Mouse (Mus musculus): Measurements from ENCODE around the gene Zscan22. TPM values are rescaled to one million over a fixed set of nuclear protein-coding genes. Genes with fewer than 3 reads are reported as not detected.

Zscan22 gene
- polyA plus RNA-seq, 1 experiment from 2014 or later, result 4.4 TPM

- Histone ChIP-seq H3K4me2 (replicated peaks; ENCODE audit: low read depth) (no peak overlapping the region), H3K36me3 (ENCODE audit: control insufficient read depth, insufficient read depth) (no peaks in the 10 kb centered on the region), H3K4me1 (replicated peaks; ENCODE audit: control insufficient read depth, insufficient read depth, low read length) (no peaks in the 10 kb centered on the region), H3K9me3 (ENCODE audit: control insufficient read depth) (no peaks in the 10 kb centered on the region), H3K9ac (ENCODE audit: low read depth, low read length) (no peak overlapping the region), H3K27me3 (replicated peaks; ENCODE audit: control insufficient read depth, insufficient read depth, low read length) (no peaks in the 10 kb centered on the region), H3K27ac (ENCODE audit: low read depth, low read length) (no peak overlapping the region), H3K4me3 (ENCODE audit: low read depth, low read length) (no peak overlapping the region)
- no peak for TF ChIP-seq CTCF (IDR thresholded peaks at IDR 0.05; ENCODE audit: low read depth)
- 87% methylated on average over 4 of the region's 4 CpGs for WGBS
- ATAC-seq, result no peak
Measured at GRCm38 (mm10) chr7:12940599-12940998, 43.0 kb downstream of the Zscan22 start.

GRCm38 (mm10) chr7:12943488-12943887 is 45.9 kb downstream of the Zscan22 start:
- Histone ChIP-seq H3K27ac (ENCODE audit: low read depth, low read length) (no peak overlapping the region), H3K4me3 (ENCODE audit: low read depth, low read length) (no peak overlapping the region), H3K27me3 (replicated peaks; ENCODE audit: control insufficient read depth, insufficient read depth, low read length) (no peaks in the 10 kb centered on the region), H3K4me2 (replicated peaks; ENCODE audit: low read depth) (no peak overlapping the region), H3K4me1 (replicated peaks; ENCODE audit: control insufficient read depth, insufficient read depth, low read length) (no peaks in the 10 kb centered on the region), H3K36me3 (ENCODE audit: control insufficient read depth, insufficient read depth) (no peaks in the 10 kb centered on the region), H3K9ac (ENCODE audit: low read depth, low read length) (no peak overlapping the region), H3K9me3 (ENCODE audit: control insufficient read depth) (no peaks in the 10 kb centered on the region)
- peak; percentile 59 for TF ChIP-seq CTCF (IDR thresholded peaks at IDR 0.05; ENCODE audit: low read depth)
- ATAC-seq, result no peak

- peak; percentile 97 for ATAC-seq
Measured at GRCm38 (mm10) chr7:12949032-12949871, 51.6 kb downstream of the Zscan22 start.

GRCm38 (mm10) chr7:12949872-12950229 is 52.2 kb downstream of the Zscan22 start:
- no peak for TF ChIP-seq CTCF (IDR thresholded peaks at IDR 0.05; ENCODE audit: low read depth)
- H3K4me1 ChIP-seq (replicated peaks; ENCODE audit: control insufficient read depth, insufficient read depth, low read length), result no peaks in the 10 kb centered on the region
- WGBS, result under 1% methylated on average over 16 of the region's 16 CpGs

More at GRCm38 (mm10) chr7:12949032-12949871, 51.6 kb downstream of the Zscan22 start:
- Histone ChIP-seq H3K36me3 (ENCODE audit: control insufficient read depth, insufficient read depth) (no peaks in the 10 kb centered on the region), H3K27ac (ENCODE audit: low read depth, low read length) (peak overlapping the region; percentile 80), H3K4me3 (ENCODE audit: low read depth, low read length) (peak overlapping the region; percentile 35), H3K9ac (ENCODE audit: low read depth, low read length) (peak overlapping the region; percentile 41), H3K27me3 (replicated peaks; ENCODE audit: control insufficient read depth, insufficient read depth, low read length) (no peaks in the 10 kb centered on the region), H3K4me1 (replicated peaks; ENCODE audit: control insufficient read depth, insufficient read depth, low read length) (no peaks in the 10 kb centered on the region), H3K9me3 (ENCODE audit: control insufficient read depth) (no peaks in the 10 kb centered on the region), H3K4me2 (replicated peaks; ENCODE audit: low read depth) (peak overlapping the region; percentile 67)
- TF ChIP-seq CTCF (IDR thresholded peaks at IDR 0.05; ENCODE audit: low read depth), result peak; percentile 21; the same call in 1 of the 2 replicates
- WGBS, result 8% methylated on average over 35 of the region's 35 CpGs

GRCm38 (mm10) chr7:12954896-12955295 is 57.3 kb downstream of the Zscan22 start:
- H3K27ac ChIP-seq (ENCODE audit: low read depth, low read length), result no peak overlapping the region
- H3K27me3 ChIP-seq (replicated peaks; ENCODE audit: control insufficient read depth, insufficient read depth, low read length), result no peaks in the 10 kb centered on the region
- H3K36me3 ChIP-seq (ENCODE audit: control insufficient read depth, insufficient read depth), result no peaks in the 10 kb centered on the region
- WGBS, result 42% methylated on average over 3 of the region's 3 CpGs
- no peak overlapping the region for H3K9ac ChIP-seq (ENCODE audit: low read depth, low read length)
- H3K4me2 ChIP-seq (replicated peaks; ENCODE audit: low read depth), result no peak overlapping the region
- no peak overlapping the region for H3K4me3 ChIP-seq (ENCODE audit: low read depth, low read length)
- no peaks in the 10 kb centered on the region; the same call in 1 of the 2 replicates for H3K4me1 ChIP-seq (replicated peaks; ENCODE audit: control insufficient read depth, insufficient read depth, low read length)
- no peak for ATAC-seq
- H3K9me3 ChIP-seq (ENCODE audit: control insufficient read depth), result no peaks in the 10 kb centered on the region
- peak; percentile 58 for TF ChIP-seq CTCF (IDR thresholded peaks at IDR 0.05; ENCODE audit: low read depth)

More at GRCm38 (mm10) chr7:12949872-12950229, 52.2 kb downstream of the Zscan22 start:
- Histone ChIP-seq H3K9me3 (ENCODE audit: control insufficient read depth) (no peaks in the 10 kb centered on the region), H3K27me3 (replicated peaks; ENCODE audit: control insufficient read depth, insufficient read depth, low read length) (no peaks in the 10 kb centered on the region), H3K4me2 (replicated peaks; ENCODE audit: low read depth) (peak overlapping the region; percentile 67), H3K36me3 (ENCODE audit: control insufficient read depth, insufficient read depth) (no peaks in the 10 kb centered on the region), H3K4me3 (ENCODE audit: low read depth, low read length) (peak overlapping the region; percentile 35), H3K27ac (ENCODE audit: low read depth, low read length) (peak overlapping the region; percentile 80), H3K9ac (ENCODE audit: low read depth, low read length) (peak overlapping the region; percentile 41; the same call in 1 of the 2 replicates)
- ATAC-seq, result peak; percentile 74

- H3K27ac ChIP-seq (ENCODE audit: low read depth, low read length), result no peak overlapping the region
- no peak overlapping the region for H3K4me3 ChIP-seq (ENCODE audit: low read depth, low read length)
- no peaks in the 10 kb centered on the region; the same call in 1 of the 2 replicates for H3K4me1 ChIP-seq (replicated peaks; ENCODE audit: control insufficient read depth, insufficient read depth, low read length)
- H3K36me3 ChIP-seq (ENCODE audit: control insufficient read depth, insufficient read depth), result no peaks in the 10 kb centered on the region
- no peaks in the 10 kb centered on the region for H3K9me3 ChIP-seq (ENCODE audit: control insufficient read depth)
- no peak overlapping the region for H3K4me2 ChIP-seq (replicated peaks; ENCODE audit: low read depth)
- no peaks in the 10 kb centered on the region for H3K27me3 ChIP-seq (replicated peaks; ENCODE audit: control insufficient read depth, insufficient read depth, low read length)
- TF ChIP-seq CTCF (IDR thresholded peaks at IDR 0.05; ENCODE audit: low read depth), result no peak
- ATAC-seq, result no peak
- no peak overlapping the region for H3K9ac ChIP-seq (ENCODE audit: low read depth, low read length)
- 73% methylated on average over 5 of the region's 5 CpGs for WGBS
Measured at GRCm38 (mm10) chr7:12957511-12957910, 59.9 kb downstream of the Zscan22 start.

Other genes starting within 250 kb of the Zscan22 start
- not detected in 2 replicates for gene Vmn2r55, start 212.8 kb upstream of the Zscan22 start, polyA plus RNA-seq (2015; fragmentation: Nextera tagmentation; extraction: Ambion mirVana)
- gene Vmn2r56, start 162.8 kb upstream of the Zscan22 start, polyA plus RNA-seq (2015; fragmentation: Nextera tagmentation; extraction: Ambion mirVana), result not detected in 2 replicates
- gene Zscan18, start 94.2 kb upstream of the Zscan22 start, polyA plus RNA-seq (2015; fragmentation: Nextera tagmentation; extraction: Ambion mirVana), result 0.77 and 1.1 TPM in 2 replicates
- gene Zfp329, start 79.0 kb upstream of the Zscan22 start, polyA plus RNA-seq (2015; fragmentation: Nextera tagmentation; extraction: Ambion mirVana), result 4.3 and 5.8 TPM in 2 replicates
- gene Zfp110, start 63.1 kb upstream of the Zscan22 start, polyA plus RNA-seq (2015; fragmentation: Nextera tagmentation; extraction: Ambion mirVana), result 12.5 and 15.6 TPM in 2 replicates
- 0.97 and 1.2 TPM in 2 replicates for gene Zfp128, start 16.6 kb upstream of the Zscan22 start, polyA plus RNA-seq (2015; fragmentation: Nextera tagmentation; extraction: Ambion mirVana)
- 555 and 561 TPM in 2 replicates for gene Rps5, start 24.5 kb downstream of the Zscan22 start, polyA plus RNA-seq (2015; fragmentation: Nextera tagmentation; extraction: Ambion mirVana)
- 0.05 and 0.09 TPM in 2 replicates for gene Rnf225, start 29.6 kb downstream of the Zscan22 start, polyA plus RNA-seq (2015; fragmentation: Nextera tagmentation; extraction: Ambion mirVana)
- gene Zfp324, start 68.0 kb downstream of the Zscan22 start, polyA plus RNA-seq (2015; fragmentation: Nextera tagmentation; extraction: Ambion mirVana), result 4.0 and 4.1 TPM in 2 replicates
- gene Zfp446, start 80.0 kb downstream of the Zscan22 start, polyA plus RNA-seq (2015; fragmentation: Nextera tagmentation; extraction: Ambion mirVana), result 2.5 and 2.6 TPM in 2 replicates
- 0.18 and 0.22 TPM in 2 replicates for gene Slc27a5, start 100.4 kb downstream of the Zscan22 start, polyA plus RNA-seq (2015; fragmentation: Nextera tagmentation; extraction: Ambion mirVana)
- 82.8 and 85.3 TPM in 2 replicates for gene Trim28, start 101.3 kb downstream of the Zscan22 start, polyA plus RNA-seq (2015; fragmentation: Nextera tagmentation; extraction: Ambion mirVana)
- gene Zbtb45, start 112.2 kb downstream of the Zscan22 start, polyA plus RNA-seq (2015; fragmentation: Nextera tagmentation; extraction: Ambion mirVana), result 11.2 and 11.6 TPM in 2 replicates
- 323 and 329 TPM in 2 replicates for gene Chmp2a, start 137.0 kb downstream of the Zscan22 start, polyA plus RNA-seq (2015; fragmentation: Nextera tagmentation; extraction: Ambion mirVana)
- 96.8 and 107 TPM in 2 replicates for gene Ube2m, start 140.5 kb downstream of the Zscan22 start, polyA plus RNA-seq (2015; fragmentation: Nextera tagmentation; extraction: Ambion mirVana)
- 0.83 and 1.1 TPM in 2 replicates for gene Mzf1, start 156.9 kb downstream of the Zscan22 start, polyA plus RNA-seq (2015; fragmentation: Nextera tagmentation; extraction: Ambion mirVana)
- not detected in 2 replicates for gene Vmn1r85, start 197.4 kb downstream of the Zscan22 start, polyA plus RNA-seq (2015; fragmentation: Nextera tagmentation; extraction: Ambion mirVana)
- gene Vmn1r86, start 222.1 kb downstream of the Zscan22 start, polyA plus RNA-seq (2015; fragmentation: Nextera tagmentation; extraction: Ambion mirVana), result not detected in 2 replicates
- not detected in 2 replicates for gene Vmn1r87, start 242.3 kb downstream of the Zscan22 start, polyA plus RNA-seq (2015; fragmentation: Nextera tagmentation; extraction: Ambion mirVana)